Mouse (Mus musculus) adrenal gland, postnatal 25 days (tissue): ENCODE results near the gene Vmn1r197. TPM values are rescaled to one million over a fixed set of nuclear protein-coding genes. Genes with fewer than 3 reads are reported as not detected.
"Not testable (repeated sequence)": the region's sequence is repeated elsewhere in the genome, so short reads cannot be mapped to it uniquely, and the experiment has no call there.

ENCODE experiments used
- DNase-seq: peaks from one replicate; pipeline ENCODE4 v3.0.0; 2021; ENCODE audit warnings: mixed read lengths
- long read RNA-seq: library from polyadenylated mRNA; stranded (forward); transcript quantifications from one replicate; pipeline ENCODE4 v2.0.0, GENCODE M21; 2021
- total RNA-seq: library from RNA; stranded (reverse); gene quantifications from 2 replicates; pipeline ENCODE4 v1.2.3, GENCODE M21; 2021

The Vmn1r197 gene
- not detected in 2 replicates for total RNA-seq
- long read RNA-seq = 0 reads

DNA sequence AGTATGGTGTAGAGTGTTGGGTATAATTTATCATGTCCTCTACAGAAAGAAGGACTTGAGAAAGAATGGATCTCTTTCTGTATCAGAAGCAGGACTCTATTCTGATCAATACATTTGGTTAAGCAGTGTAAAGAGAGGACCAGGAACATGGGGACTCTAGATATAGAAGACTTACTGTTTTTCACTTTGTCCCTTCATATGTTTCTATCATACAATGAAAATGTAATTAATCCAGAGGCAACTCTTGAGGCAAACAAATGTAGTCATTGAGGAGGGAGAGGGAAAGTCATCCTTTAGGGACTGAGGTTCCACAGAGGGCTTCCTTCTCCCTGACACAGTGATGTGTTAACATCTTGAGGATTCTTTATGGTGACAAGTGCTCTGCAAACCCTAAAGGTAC is at the start of gene Vmn1r197:
TSS of gene Vmn1r197 (plus strand) at position 301 of the 400 bp plus-strand sequence.
- DNase-seq = no peak

DNA sequence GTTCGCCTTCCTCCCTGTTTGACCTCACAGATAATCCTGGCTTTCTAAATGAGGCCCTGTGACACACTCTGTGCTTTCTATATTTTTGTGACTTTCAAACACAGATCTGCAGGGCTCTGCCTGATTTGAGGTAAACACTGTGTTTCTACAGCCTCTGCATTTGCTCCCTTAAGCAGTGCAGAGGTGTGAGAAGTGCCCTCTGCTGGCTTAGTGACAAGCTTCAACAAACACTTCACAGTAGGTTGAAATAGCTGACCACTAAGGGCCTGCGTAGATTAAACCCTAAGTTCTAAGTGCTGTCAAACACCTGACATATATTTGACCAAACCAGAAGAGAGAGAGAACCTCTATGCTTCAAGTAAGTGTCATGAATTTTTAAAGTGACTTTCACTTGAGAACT is 39.8 kb upstream of the Vmn1r197 start:
- DNase-seq = no peak

DNA sequence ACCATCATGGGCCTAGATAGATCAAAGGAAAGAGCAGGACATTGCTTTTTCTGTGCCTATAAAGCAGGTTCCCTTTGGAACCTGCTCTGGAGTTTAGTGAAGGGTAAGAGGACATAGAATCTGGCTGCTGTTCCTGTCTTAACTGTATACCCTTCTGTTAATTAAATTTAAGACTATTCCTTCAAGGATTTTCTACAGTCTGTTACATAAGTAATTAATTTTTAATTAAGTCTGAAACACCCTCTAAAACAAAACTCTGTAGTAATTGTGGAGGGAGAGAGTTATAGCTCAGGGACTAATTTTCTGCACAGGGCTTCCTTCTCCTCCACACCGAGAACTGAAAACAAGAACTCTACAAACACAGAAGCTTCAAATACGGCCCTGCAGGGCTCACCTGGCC is 34.8 kb upstream of the Vmn1r197 start, which contains the start of gene Vmn1r196:
TSS of gene Vmn1r196 (plus strand) at position 301 of the 400 bp plus-strand sequence.
- DNase-seq = no peak

- not testable (repeated sequence) for DNase-seq
Measured at GRCm38 (mm10) chr13:22308075-22308474, 16.3 kb upstream of the Vmn1r197 start.

GRCm38 (mm10) chr13:22315361-22315760 is 9.0 kb upstream of the Vmn1r197 start:
- no peak for DNase-seq

DNA sequence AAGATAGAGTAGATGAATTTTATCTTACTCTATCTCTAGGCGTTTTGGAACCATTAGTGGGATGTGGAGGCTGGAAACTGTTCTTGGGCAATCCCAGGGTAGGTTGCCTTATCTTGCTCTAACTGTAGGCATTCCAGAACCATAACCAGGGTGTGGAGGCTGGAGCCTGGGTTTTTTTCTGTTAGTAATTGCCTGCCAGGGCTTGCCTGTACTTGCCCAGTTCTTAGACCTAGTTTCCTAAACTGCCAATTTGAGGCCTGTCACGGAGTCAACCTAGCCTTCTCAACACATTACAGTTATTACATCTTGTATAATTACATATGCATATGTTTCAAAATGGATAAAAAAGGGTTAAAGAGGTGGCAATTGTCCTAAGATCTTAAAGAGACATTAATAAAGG is 7.0 kb upstream of the Vmn1r197 start:
- no peak for DNase-seq

GRCm38 (mm10) chr13:22320091-22320490 is 4.3 kb upstream of the Vmn1r197 start:
- no peak for DNase-seq

GRCm38 (mm10) chr13:22333269-22333668 is 8.9 kb downstream of the Vmn1r197 start:
- DNase-seq = no peak

GRCm38 (mm10) chr13:22335565-22335964 is 11.2 kb downstream of the Vmn1r197 start:
- no peak for DNase-seq

DNA sequence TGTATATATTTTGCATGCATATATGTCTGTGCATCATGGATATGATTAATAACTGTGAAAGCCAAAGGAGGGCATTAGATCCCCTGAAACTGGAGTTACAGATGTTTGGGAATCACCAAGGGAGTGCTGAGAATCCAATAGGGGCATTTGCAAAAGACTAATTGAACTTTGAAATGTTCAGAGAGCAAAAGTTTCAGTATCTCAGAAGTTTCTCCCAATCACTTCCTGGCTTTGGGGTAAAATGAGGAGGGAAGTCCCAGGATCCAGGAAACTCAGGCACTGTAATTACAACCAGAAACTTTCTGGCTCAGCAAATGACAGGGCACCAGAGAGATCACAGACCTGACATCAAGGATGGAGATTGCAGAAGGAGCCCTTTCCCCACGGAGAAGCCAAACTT is 25.7 kb downstream of the Vmn1r197 start, which contains the start of gene Vmn1r198:
TSS of gene Vmn1r198 (plus strand) at position 301 of the 400 bp plus-strand sequence.
- DNase-seq = no peak

DNA sequence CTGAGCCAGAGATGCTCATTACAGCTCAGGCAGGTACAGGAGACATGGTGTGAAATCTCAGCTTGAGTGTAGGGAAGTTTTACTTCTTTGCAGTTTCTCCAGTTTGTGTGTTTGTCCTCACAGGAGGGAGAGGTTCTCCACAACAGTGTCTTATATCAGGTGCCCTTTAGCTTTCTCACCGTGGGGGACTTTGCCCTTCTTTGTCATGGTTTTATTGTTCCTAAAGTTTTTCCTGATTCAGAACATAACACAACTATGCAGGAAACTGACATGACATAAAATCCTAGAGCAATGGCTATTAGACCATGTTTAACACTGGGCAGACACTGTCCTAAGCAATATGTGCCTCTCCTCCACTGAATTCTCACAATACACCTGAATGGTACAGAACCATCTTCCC is 26.4 kb downstream of the Vmn1r197 start:
- no peak for DNase-seq

DNA sequence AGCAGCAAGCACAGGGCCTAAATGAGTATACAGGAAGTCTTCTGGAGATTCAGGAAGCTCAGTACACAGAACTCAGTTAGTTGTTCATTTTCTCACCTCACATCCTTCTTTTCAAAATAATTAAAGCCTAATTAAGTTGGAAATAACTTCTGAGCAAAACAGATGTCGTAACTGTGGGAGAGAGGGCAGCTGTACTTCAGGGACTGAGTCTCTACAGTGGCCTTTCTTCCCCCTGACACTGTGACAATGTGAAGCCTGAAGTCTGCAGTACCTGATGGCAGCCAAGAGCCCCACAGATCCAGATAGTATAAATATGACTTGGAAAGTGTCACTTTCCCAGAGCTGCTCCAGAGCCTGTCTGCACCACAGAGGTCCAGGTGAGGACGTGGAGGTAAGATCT is 55.1 kb downstream of the Vmn1r197 start, which contains the start of gene Vmn1r199:
TSS of gene Vmn1r199 (plus strand) at position 301 of the 400 bp plus-strand sequence.
- DNase-seq = no peak

DNA sequence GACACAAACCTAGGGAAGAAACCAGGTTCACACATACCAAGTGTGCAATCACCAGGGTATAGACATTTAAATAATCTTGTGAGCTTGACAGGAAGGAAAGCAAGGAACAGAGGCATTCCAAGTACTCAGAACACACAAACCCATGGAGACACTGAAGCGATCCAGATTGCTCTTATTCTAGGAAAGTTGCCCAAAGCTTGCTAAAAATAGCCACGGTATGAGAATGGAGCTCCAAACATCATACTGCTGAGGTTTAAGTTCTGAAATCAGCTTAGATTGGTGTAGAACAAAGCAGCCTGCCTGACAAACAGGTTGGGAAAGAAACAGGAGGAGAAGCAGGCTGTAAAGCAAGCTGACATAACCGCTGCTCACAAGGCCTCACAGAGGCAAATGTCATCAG is 56.7 kb downstream of the Vmn1r197 start:
- DNase-seq = not testable (repeated sequence)

Other genes with a start within 250 kb of the Vmn1r197 start
- gene Vmn1r188, start 240.1 kb upstream of the Vmn1r197 start, total RNA-seq = not detected in 2 replicates
- gene Vmn1r189, start 218.8 kb upstream of the Vmn1r197 start, total RNA-seq = not detected in 2 replicates
- gene Vmn1r191, start 140.6 kb upstream of the Vmn1r197 start, total RNA-seq = not detected in 2 replicates
- not detected in 2 replicates for gene Vmn1r192, start 133.4 kb upstream of the Vmn1r197 start, total RNA-seq
- gene Vmn1r193, start 101.4 kb upstream of the Vmn1r197 start, total RNA-seq = not detected in 2 replicates
- gene Vmn1r194, start 80.4 kb upstream of the Vmn1r197 start, total RNA-seq = not detected in 2 replicates
- not detected in 2 replicates for gene Vmn1r195, start 54.1 kb upstream of the Vmn1r197 start, total RNA-seq
- gene Vmn1r196, start 34.7 kb upstream of the Vmn1r197 start, total RNA-seq = not detected in 2 replicates
- gene Vmn1r198, start 25.8 kb downstream of the Vmn1r197 start, total RNA-seq = not detected in 2 replicates
- not detected in 2 replicates for gene Vmn1r199, start 55.2 kb downstream of the Vmn1r197 start, total RNA-seq
- gene Vmn1r200, start 65.8 kb downstream of the Vmn1r197 start, total RNA-seq = not detected in 2 replicates
- gene Vmn1r201, start 147.3 kb downstream of the Vmn1r197 start, total RNA-seq = not detected in 2 replicates
- 0.06 and 0.14 TPM in 2 replicates for gene Vmn1r202, start 180.8 kb downstream of the Vmn1r197 start, total RNA-seq
- gene Vmn1r203, start 193.5 kb downstream of the Vmn1r197 start, total RNA-seq = not detected in 2 replicates
- gene Vmn1r204, start 228.6 kb downstream of the Vmn1r197 start, total RNA-seq = not detected in 2 replicates